Mouse (Mus musculus) liver, embryonic 11.5 days (tissue): Measurements from ENCODE around the gene Fat3. TPM values are rescaled to one million over a fixed set of nuclear protein-coding genes. Genes with fewer than 3 reads are reported as not detected.
A peak's percentile ranks its signal among the peaks of the same experiment; 100 is the strongest.

Experiments
- ATAC-seq: fragments of 200-750 bp; cut with Nextera tagmentation; replicated peaks from 2 replicates; pipeline ENCODE4 v1.8.0; 2017; ENCODE audit warnings: moderate number of reproducible peaks, mild to moderate bottlenecking, moderate TSS enrichment, moderate library complexity; ENCODE audit not compliant: low FRiP score
- DNase-seq: peaks from one replicate; pipeline ENCODE4 v3.0.0-alpha.2; 2017; ENCODE audit warnings: low spot score
- H3K27ac ChIP-seq: fragments of 300-500 bp; sonication (generic); 2 replicates; pipeline ENCODE4 v1.5.1; 2014; ENCODE audit warnings: mild to moderate bottlenecking, low read depth, low read length, control low read depth
- H3K27me3 ChIP-seq: fragments of 300-500 bp; sonication (generic); replicated peaks from 2 replicates; pipeline ENCODE4 v1.6.1; 2014; ENCODE audit warnings: low read length, mixed read lengths; ENCODE audit not compliant: control insufficient read depth, insufficient read depth
- H3K36me3 ChIP-seq: fragments of 300-500 bp; sonication (generic); 2 replicates; pipeline ENCODE4 v1.6.1; 2014; ENCODE audit warnings: mild to moderate bottlenecking, low read length, moderate library complexity, mixed read lengths; ENCODE audit not compliant: control insufficient read depth, insufficient read depth
- H3K4me1 ChIP-seq: fragments of 300-500 bp; sonication (generic); replicated peaks from 2 replicates; pipeline ENCODE4 v1.6.1; 2014; ENCODE audit warnings: low read length, mixed read lengths; ENCODE audit not compliant: control insufficient read depth, insufficient read depth
- H3K4me2 ChIP-seq: fragments of 300-500 bp; sonication (generic); 2 replicates; pipeline ENCODE4 v1.6.1; 2014; ENCODE audit warnings: mild to moderate bottlenecking, control low read depth, moderate library complexity
- H3K4me3 ChIP-seq: fragments of 300-500 bp; sonication (generic); 2 replicates; pipeline ENCODE4 v1.5.1; 2014; ENCODE audit warnings: low read depth, low read length, control low read depth
- H3K9ac ChIP-seq: fragments of 300-500 bp; sonication (generic); 2 replicates; pipeline ENCODE4 v1.6.1; 2014; ENCODE audit warnings: low read depth, low read length, control low read depth
- H3K9me3 ChIP-seq: fragments of 300-500 bp; sonication (generic); 2 replicates; pipeline ENCODE4 v1.6.1; 2016; ENCODE audit warnings: low read length, inconsistent platforms, mixed read lengths; ENCODE audit not compliant: control insufficient read depth
- WGBS: fragments of 180-500 bp; shearing (Covaris S2); extraction: QIAGEN DNeasy Blood & Tissue Kit; methylation state at CpG from one replicate; pipeline ENCODE4 v1.1.7; 2014; 5-methylcytosine and 5-hydroxymethylcytosine counted together
- polyA plus RNA-seq: library from polyadenylated mRNA; unstranded; fragments of >200 nt; fragmentation: Nextera tagmentation; extraction: Ambion mirVana; gene quantifications from 2 replicates; pipeline ENCODE4 v1.2.1, GENCODE M21; 2014

Fat3 gene
- polyA plus RNA-seq, 1 experiment from 2014 or later: 1.5 TPM

DNA sequence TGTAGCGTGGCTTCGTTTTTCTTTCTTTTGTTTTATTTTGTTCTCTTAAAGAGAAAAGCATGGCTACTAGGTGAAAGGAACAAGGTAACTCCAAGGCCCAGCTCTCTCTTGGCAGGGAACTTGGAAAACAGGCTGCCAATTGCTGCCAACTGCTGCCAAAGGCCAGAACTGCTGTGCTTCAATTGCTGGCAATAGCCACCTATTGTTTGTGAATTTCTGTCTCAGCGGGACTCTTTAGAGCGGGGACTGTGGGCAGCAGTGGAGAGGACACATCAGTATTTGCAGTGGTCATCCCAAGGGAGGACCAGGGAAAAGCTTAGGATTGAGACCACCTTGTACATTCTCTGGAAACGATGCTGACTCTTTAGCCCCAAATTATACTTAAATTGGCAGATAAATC, 279.2 kb downstream of the Fat3 start:
- DNase-seq: no peak
- no peak overlapping the region for H3K27ac ChIP-seq
- H3K4me1 ChIP-seq: no peaks in the 10 kb centered on the region
- H3K4me3 ChIP-seq: no peak overlapping the region
- no peaks in the 10 kb centered on the region for H3K9me3 ChIP-seq
- no peaks in the 10 kb centered on the region for H3K36me3 ChIP-seq
- 83% methylated on average over 5 of the region's 5 CpGs for WGBS
- H3K4me2 ChIP-seq: no peak overlapping the region
- no peak overlapping the region for H3K9ac ChIP-seq
- no peaks in the 10 kb centered on the region for H3K27me3 ChIP-seq
- no peak for ATAC-seq

DNA sequence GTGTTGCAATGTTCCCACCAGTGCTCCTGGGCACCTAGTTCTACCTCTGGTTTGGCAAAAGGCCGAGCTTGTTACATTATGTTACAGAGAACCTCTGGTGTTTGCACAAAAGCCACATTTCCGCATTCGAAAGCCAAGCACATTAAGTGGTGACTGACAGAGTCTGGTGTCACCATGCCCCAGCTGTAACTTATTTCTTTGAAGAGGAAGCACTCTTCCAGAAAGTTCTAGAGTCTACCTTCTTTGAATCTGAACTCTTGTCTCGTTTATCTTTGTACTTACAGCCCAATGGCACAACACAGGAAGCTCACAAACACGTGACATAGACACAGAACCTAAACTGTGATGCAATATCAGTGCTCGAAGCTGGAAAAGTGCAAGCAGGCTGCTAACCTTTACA, 284.9 kb downstream of the Fat3 start:
- Histone ChIP-seq H3K9ac (no peak overlapping the region), H3K4me2 (peak overlapping the region; percentile 18; the same call in 1 of the 2 replicates), H3K36me3 (no peaks in the 10 kb centered on the region), H3K9me3 (no peaks in the 10 kb centered on the region), H3K27ac (peak overlapping the region; percentile 76; the same call in 1 of the 2 replicates), H3K27me3 (no peaks in the 10 kb centered on the region), H3K4me3 (no peak overlapping the region), H3K4me1 (peaks cover 27% of the 10 kb centered on the region)
- ATAC-seq (no peak), DNase-seq (no peak)
- 39% methylated on average over 6 of the region's 6 CpGs for WGBS

DNA sequence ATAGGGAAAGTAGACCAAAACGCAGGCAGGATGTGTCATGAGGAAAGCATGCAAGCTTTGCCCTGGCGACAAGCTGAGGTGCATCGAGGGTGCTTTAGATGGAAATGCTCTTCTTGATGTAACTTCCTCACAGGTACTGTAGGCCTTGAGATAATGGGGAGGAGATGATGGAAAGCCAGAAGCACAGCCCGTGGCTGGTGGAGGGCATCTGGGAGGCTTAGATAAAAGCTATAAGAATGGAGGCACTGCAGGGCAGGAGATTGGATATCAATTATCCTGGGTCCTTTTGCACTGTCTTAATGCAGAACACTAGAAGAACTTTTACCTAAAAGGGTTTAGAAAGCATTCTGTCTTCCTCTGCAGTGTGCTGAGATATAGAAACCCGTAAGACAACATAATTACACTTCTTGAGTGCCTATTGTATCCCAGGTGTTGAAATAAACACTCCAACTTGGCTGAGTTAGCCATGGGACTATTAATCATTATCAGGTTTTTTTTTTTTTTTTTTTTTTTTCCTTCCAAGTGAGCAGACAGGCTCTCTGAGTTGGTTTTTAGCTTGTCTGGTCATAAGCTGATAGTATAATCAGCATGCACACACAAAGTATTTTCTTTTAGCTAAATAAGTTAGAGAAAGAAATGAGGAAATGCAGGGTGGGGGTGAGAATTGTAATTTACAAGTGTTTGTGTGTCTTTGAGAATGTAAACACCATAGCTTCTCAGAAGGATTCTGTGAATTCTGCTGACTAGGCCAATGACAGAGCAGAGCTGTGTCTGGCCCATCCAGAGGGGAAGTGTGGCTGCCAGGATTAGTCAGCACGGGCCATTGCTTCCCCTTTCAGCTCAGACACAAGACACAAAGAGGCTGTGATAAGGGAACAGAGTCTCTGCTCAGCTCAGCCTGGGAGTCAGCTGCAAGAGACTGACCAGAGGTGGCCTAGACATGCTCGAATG, 286.1 kb downstream of the Fat3 start:
- ATAC-seq (peak; percentile 90), DNase-seq (peak; percentile 69)
- Histone ChIP-seq H3K4me3 (no peak overlapping the region), H3K9ac (no peak overlapping the region), H3K4me2 (peak overlapping the region; percentile 33; the same call in 1 of the 2 replicates), H3K4me1 (peaks cover 27% of the 10 kb centered on the region), H3K27me3 (no peaks in the 10 kb centered on the region), H3K27ac (peak overlapping the region; percentile 76), H3K9me3 (no peaks in the 10 kb centered on the region), H3K36me3 (no peaks in the 10 kb centered on the region)
- WGBS: 19% methylated on average over 7 of the region's 7 CpGs

DNA sequence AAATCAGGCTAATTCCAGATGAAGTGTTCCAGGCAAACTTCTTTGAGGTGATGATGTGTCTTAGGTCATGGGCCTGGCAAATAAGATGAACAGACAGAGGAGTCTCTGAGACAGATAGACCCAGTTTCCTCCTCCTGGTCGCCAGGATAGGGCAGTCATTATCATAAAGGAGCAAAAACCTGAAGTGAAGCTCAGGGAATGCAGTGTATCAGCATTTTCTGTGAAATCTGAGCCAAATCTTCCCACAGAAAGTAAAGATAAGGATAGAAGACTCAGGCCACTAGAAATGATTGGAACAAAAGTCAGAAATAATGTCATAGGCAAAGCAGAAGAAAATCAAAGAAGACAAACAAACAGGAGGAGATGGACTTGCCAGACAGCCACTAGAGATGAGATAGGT, 287.8 kb downstream of the Fat3 start:
- no peak overlapping the region for H3K9ac ChIP-seq
- WGBS: 10% methylated on average over 1 of the region's 1 CpGs

DNA sequence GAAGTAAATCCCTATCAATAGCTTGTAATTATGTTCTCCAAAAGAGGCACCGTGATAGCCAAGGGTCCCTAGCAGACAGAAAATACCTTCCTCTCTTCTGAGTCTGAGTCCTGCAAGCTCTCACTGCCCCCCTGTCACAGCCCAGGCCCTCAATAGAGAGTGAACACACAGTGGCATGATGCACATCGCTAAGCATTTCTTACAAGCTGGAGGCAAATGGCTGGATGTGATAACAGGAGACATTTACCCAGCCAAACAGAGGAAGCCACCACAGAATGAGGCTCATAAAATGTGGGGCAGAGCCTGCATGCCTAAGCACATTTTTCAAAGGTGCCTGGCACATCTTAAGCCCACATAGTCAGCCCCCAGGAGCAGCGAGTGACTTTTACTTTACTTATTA, 288.5 kb downstream of the Fat3 start:
- no peak overlapping the region for H3K4me3 ChIP-seq
- no peaks in the 10 kb centered on the region for H3K27me3 ChIP-seq
- no peak for ATAC-seq
- 0 out of 2 replicates have a peak overlapping the region, but pooled peaks have one; percentile 2 for H3K4me2 ChIP-seq
- DNase-seq: no peak
- H3K36me3 ChIP-seq: no peaks in the 10 kb centered on the region
- no peak overlapping the region for H3K9ac ChIP-seq
- H3K9me3 ChIP-seq: no peaks in the 10 kb centered on the region
- 36% methylated on average over 3 of the region's 3 CpGs for WGBS
- peaks cover 27% of the 10 kb centered on the region for H3K4me1 ChIP-seq
- no peak overlapping the region for H3K27ac ChIP-seq

More for the DNA sequence above, 287.8 kb downstream of the Fat3 start:
- ATAC-seq (no peak), DNase-seq (no peak)
- H3K27me3 ChIP-seq: no peaks in the 10 kb centered on the region
- no peak overlapping the region for H3K4me3 ChIP-seq
- no peaks in the 10 kb centered on the region for H3K9me3 ChIP-seq
- H3K27ac ChIP-seq: no peak overlapping the region
- peaks cover 27% of the 10 kb centered on the region for H3K4me1 ChIP-seq
- no peak overlapping the region for H3K4me2 ChIP-seq
- no peaks in the 10 kb centered on the region for H3K36me3 ChIP-seq

DNA sequence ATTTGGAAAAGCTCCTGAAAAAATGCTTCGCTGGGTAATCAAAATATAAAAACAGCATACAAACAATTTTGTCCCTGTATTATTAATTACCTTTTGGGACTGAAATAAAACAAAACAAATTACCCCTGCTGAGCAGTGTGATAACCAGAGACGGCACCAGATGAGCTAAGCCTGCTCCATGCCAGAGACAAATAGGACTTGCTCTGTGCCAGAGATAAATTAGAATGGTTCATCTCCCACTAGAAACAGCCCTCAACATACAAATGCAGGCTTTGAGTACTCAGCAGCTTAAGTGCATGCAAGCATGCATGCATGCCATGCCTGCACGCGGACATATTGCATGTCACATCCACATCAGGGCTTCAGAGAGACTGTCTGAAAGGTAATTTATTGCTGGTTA, 288.9 kb downstream of the Fat3 start:
- WGBS: 70% methylated on average over 4 of the region's 4 CpGs
- no peak for ATAC-seq

DNA sequence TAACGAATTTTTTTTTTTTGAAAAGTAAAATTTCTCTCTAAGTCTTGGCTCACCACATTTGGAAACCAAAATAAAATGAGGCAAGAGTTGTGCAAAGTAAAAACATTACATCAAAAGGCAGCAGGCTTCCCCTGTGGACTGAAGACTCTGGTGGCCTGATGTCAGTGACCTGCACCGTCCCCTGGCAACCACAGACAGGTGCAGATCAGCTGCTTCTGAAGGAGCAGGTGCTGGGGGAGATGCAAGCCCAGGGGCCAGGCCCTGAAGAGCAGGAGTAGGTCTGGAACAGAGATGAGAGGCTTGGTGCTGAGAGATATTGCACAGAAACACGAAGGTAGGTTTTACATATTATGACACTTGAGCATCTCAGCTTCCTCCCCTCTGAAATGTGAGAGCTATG, 289.6 kb downstream of the Fat3 start:
- H3K9me3 ChIP-seq: no peaks in the 10 kb centered on the region
- H3K36me3 ChIP-seq: no peaks in the 10 kb centered on the region
- 69% methylated on average over 3 of the region's 3 CpGs for WGBS
- H3K4me2 ChIP-seq: no peak overlapping the region
- ATAC-seq (no peak), DNase-seq (no peak)
- peaks cover 27% of the 10 kb centered on the region for H3K4me1 ChIP-seq
- H3K27ac ChIP-seq: no peak overlapping the region
- no peaks in the 10 kb centered on the region for H3K27me3 ChIP-seq
- no peak overlapping the region for H3K9ac ChIP-seq
- no peak overlapping the region for H3K4me3 ChIP-seq

More for the DNA sequence above, 288.9 kb downstream of the Fat3 start:
- Histone ChIP-seq H3K27me3 (no peaks in the 10 kb centered on the region), H3K9me3 (no peaks in the 10 kb centered on the region), H3K9ac (no peak overlapping the region), H3K36me3 (no peaks in the 10 kb centered on the region), H3K27ac (no peak overlapping the region), H3K4me1 (peaks cover 27% of the 10 kb centered on the region), H3K4me3 (no peak overlapping the region), H3K4me2 (no peak overlapping the region)
- DNase-seq: no peak

DNA sequence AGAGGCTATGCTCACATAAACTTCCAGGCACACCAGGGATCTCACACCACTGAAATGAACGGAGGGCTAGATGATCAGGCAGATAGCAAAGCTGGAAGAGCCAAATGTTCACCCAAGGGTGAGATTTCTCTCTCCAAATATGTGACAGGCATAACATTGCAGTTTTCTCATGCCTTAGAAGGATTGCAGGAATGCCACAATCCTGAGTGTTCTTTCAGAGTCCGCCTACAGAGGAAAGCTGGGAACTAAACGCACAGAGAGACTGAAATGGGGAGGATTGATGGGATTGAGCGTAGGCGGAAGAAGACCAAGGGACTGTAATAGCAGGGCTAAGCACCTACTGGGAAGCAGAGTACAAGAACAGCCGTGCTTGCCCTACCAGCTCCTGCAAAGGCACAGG, 298.8 kb downstream of the Fat3 start:
- Histone ChIP-seq H3K36me3 (no peaks in the 10 kb centered on the region), H3K9ac (no peak overlapping the region), H3K4me1 (no peaks in the 10 kb centered on the region), H3K27ac (no peak overlapping the region), H3K4me3 (no peak overlapping the region), H3K4me2 (no peak overlapping the region), H3K9me3 (no peaks in the 10 kb centered on the region), H3K27me3 (no peaks in the 10 kb centered on the region)
- ATAC-seq (no peak), DNase-seq (no peak)
- WGBS: 67% methylated on average over 6 of the region's 6 CpGs

DNA sequence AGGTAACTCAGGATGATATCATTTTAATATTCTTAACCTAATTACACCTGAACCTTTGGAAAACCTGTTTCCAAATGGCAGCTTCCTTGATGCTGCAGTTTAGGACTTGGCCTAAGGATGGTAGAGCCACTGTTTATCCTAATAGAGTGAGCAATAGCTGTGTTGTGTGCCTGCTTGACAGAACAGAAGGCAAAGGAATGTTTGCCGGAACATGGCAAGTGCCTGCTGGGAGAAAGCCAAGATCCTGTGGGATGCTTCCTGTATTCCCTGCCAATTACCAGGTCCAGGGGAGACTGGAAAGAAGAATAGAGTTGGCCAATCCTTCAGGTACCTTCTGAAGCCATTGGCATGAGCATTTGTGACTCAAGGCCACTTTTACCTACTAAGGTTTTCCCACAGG, 300.1 kb downstream of the Fat3 start:
- H3K4me2 ChIP-seq: no peak overlapping the region
- H3K27me3 ChIP-seq: no peaks in the 10 kb centered on the region
- H3K4me3 ChIP-seq: no peak overlapping the region
- WGBS: 79% methylated on average over 1 of the region's 1 CpGs
- H3K4me1 ChIP-seq: no peaks in the 10 kb centered on the region
- DNase-seq (no peak), ATAC-seq (no peak)
- H3K36me3 ChIP-seq: no peaks in the 10 kb centered on the region
- H3K9ac ChIP-seq: no peak overlapping the region
- H3K9me3 ChIP-seq: no peaks in the 10 kb centered on the region
- H3K27ac ChIP-seq: no peak overlapping the region
